Mouse (Mus musculus) MEL (cell line): ENCODE results near the gene Ddx17. TPM values are rescaled to one million over a fixed set of nuclear protein-coding genes. Genes with fewer than 3 reads are reported as not detected.
A peak's percentile ranks its signal among the peaks of the same experiment; 100 is the strongest.

Experiments
- DNase-seq: peaks from one replicate; pipeline ENCODE4 v3.0.0; 2011; ENCODE audit warnings: low read depth, low spot score
- H3K27ac ChIP-seq: 2 replicates; pipeline ENCODE4 v1.5.1; 2012; ENCODE audit warnings: low read depth, mild to moderate bottlenecking, control low read depth, low read length, moderate library complexity; ENCODE audit not compliant: control insufficient read depth
- H3K27me3 ChIP-seq, 2 experiments: fragments of 150-350 bp in 1 of 2; sonication (generic) in 1 of 2; 2 replicates each; pipeline ENCODE4 v1.6.1; 2012; ENCODE audit warnings: low read length in 2 of 2, mild to moderate bottlenecking in 2 of 2, improper control_type of control experiment in 1 of 2, moderate library complexity in 1 of 2; ENCODE audit not compliant: insufficient read depth in 2 of 2, control insufficient read depth in 1 of 2
- H3K36me3 ChIP-seq, 2 experiments: 2 replicates each; pipeline ENCODE4 v1.6.1; 2012 to 2014; ENCODE audit warnings: low read length in 2 of 2, improper control_type of control experiment in 1 of 2, inconsistent platforms in 1 of 2, mild to moderate bottlenecking in 1 of 2; ENCODE audit not compliant: insufficient read depth in 2 of 2, control insufficient read depth in 1 of 2
- H3K4me1 ChIP-seq, 2 experiments: fragments of 150-350 bp in 1 of 2; sonication (generic) in 1 of 2; 2 replicates each; pipeline ENCODE4 v1.6.1; 2012; ENCODE audit warnings: low read length in 2 of 2, improper control_type of control experiment in 1 of 2, mild to moderate bottlenecking in 1 of 2; ENCODE audit not compliant: insufficient read depth in 2 of 2, control insufficient read depth in 1 of 2
- H3K4me3 ChIP-seq, 2 experiments: fragments of 150-350 bp in 1 of 2; sonication (generic) in 1 of 2; 2 replicates each; pipeline ENCODE4 v1.5.1; 2012; ENCODE audit warnings: low read depth in 2 of 2, low read length in 2 of 2, mild to moderate bottlenecking in 2 of 2, moderate library complexity in 2 of 2, control low read depth in 1 of 2, improper control_type of control experiment in 1 of 2; ENCODE audit not compliant: control insufficient read depth in 1 of 2, insufficient read depth in 1 of 2
- H3K79me2 ChIP-seq: 2 replicates; pipeline ENCODE4 v1.6.1; 2012; ENCODE audit warnings: mild to moderate bottlenecking, low read length, moderate library complexity; ENCODE audit not compliant: control insufficient read depth, poor library complexity, insufficient read depth
- H3K9ac ChIP-seq: 2 replicates; pipeline ENCODE4 v1.6.1; 2012; ENCODE audit warnings: low read depth, mild to moderate bottlenecking, control low read depth, low read length, moderate library complexity; ENCODE audit not compliant: control insufficient read depth, poor library complexity, severe bottlenecking
- H3K9me3 ChIP-seq: fragments of 150-350 bp; sonication (generic); replicated peaks from 2 replicates; pipeline ENCODE4 v1.6.1; 2012; ENCODE audit warnings: mild to moderate bottlenecking, low read length, improper control_type of control experiment, moderate library complexity; ENCODE audit not compliant: insufficient read depth
- CHD2 ChIP-seq: IDR thresholded peaks from 2 replicates; pipeline ENCODE4 v1.6.1; 2011; ENCODE audit warnings: low read length, improper control_type of control experiment
- CTCF ChIP-seq, 3 experiments: IDR thresholded peaks in 2 of 3; conservative IDR thresholded peaks in 1 of 3; 2 replicates each; pipeline ENCODE4 v1.5.1; 2011 to 2012; ENCODE audit warnings: low read length in 3 of 3, low read depth in 2 of 3, mild to moderate bottlenecking in 2 of 3, improper control_type of control experiment in 1 of 3, inconsistent platforms in 1 of 3, mixed read lengths in 1 of 3, moderate library complexity in 1 of 3; ENCODE audit not compliant: control insufficient read depth in 1 of 3, insufficient read depth in 1 of 3, poor library complexity in 1 of 3, severe bottlenecking in 1 of 3
- E2F4 ChIP-seq: IDR thresholded peaks from 2 replicates; pipeline ENCODE4 v1.6.1; 2011; ENCODE audit warnings: low read depth, low read length, improper control_type of control experiment, borderline replicate concordance
- ELF1 ChIP-seq: IDR thresholded peaks from 2 replicates; pipeline ENCODE4 v1.6.1; 2014; ENCODE audit warnings: low read depth, mild to moderate bottlenecking, inconsistent platforms, low read length, improper control_type of control experiment, moderate library complexity
- EP300 ChIP-seq, 2 experiments: IDR thresholded peaks; 2 replicates each; pipeline ENCODE4 v1.6.1; 2011; ENCODE audit warnings: improper control_type of control experiment in 2 of 2, low read length in 2 of 2, low read depth in 1 of 2, mild to moderate bottlenecking in 1 of 2
- ETS1 ChIP-seq: IDR thresholded peaks from 2 replicates; pipeline ENCODE4 v1.6.1; 2012; ENCODE audit warnings: low read depth, mild to moderate bottlenecking, inconsistent platforms, low read length, improper control_type of control experiment, moderate library complexity
- GABPA ChIP-seq: IDR thresholded peaks from 2 replicates; pipeline ENCODE4 v1.6.1; 2012; ENCODE audit warnings: low read depth, mild to moderate bottlenecking, inconsistent platforms, low read length, improper control_type of control experiment, moderate library complexity
- GATA1 ChIP-seq: IDR thresholded peaks from 2 replicates; pipeline ENCODE4 v1.6.1; 2011; ENCODE audit warnings: low read depth, low read length, improper control_type of control experiment
- HCFC1 ChIP-seq: IDR thresholded peaks from 2 replicates; pipeline ENCODE4 v1.6.1; 2012; ENCODE audit warnings: low read depth, mild to moderate bottlenecking, inconsistent platforms, low read length, improper control_type of control experiment, moderate library complexity
- JUND ChIP-seq: IDR thresholded peaks from 2 replicates; pipeline ENCODE4 v1.6.1; 2011; ENCODE audit warnings: low read depth, mild to moderate bottlenecking, improper control_type of control experiment, low read length
- MAX ChIP-seq: IDR thresholded peaks from 2 replicates; pipeline ENCODE4 v1.6.1; 2011; ENCODE audit warnings: low read length, improper control_type of control experiment
- MAZ ChIP-seq: IDR thresholded peaks from 2 replicates; pipeline ENCODE4 v1.6.1; 2012; ENCODE audit warnings: low read depth, mild to moderate bottlenecking, inconsistent platforms, low read length, improper control_type of control experiment
- MEF2A ChIP-seq: IDR thresholded peaks from 2 replicates; pipeline ENCODE4 v1.6.1; 2014; ENCODE audit warnings: low read depth, mild to moderate bottlenecking, inconsistent platforms, low read length, improper control_type of control experiment; ENCODE audit not compliant: poor library complexity, insufficient replicate concordance, severe bottlenecking; ENCODE audit errors: extremely low read depth
- MXI1 ChIP-seq: IDR thresholded peaks from 2 replicates; pipeline ENCODE4 v1.6.1; 2011; ENCODE audit warnings: mild to moderate bottlenecking, low read depth, low read length, improper control_type of control experiment
- MYB ChIP-seq: IDR thresholded peaks from 2 replicates; pipeline ENCODE4 v1.6.1; 2011; ENCODE audit warnings: mild to moderate bottlenecking, low read depth, low read length, improper control_type of control experiment
- MYC ChIP-seq: IDR thresholded peaks from 2 replicates; pipeline ENCODE4 v1.6.1; 2011; ENCODE audit warnings: low read depth, mild to moderate bottlenecking, low read length, improper control_type of control experiment, moderate library complexity
- NRF1 ChIP-seq: IDR thresholded peaks from 2 replicates; pipeline ENCODE4 v1.6.1; 2014; ENCODE audit warnings: low read depth, mild to moderate bottlenecking, inconsistent platforms, low read length, improper control_type of control experiment, moderate library complexity; ENCODE audit not compliant: poor library complexity, insufficient read depth, severe bottlenecking
- POLR2A ChIP-seq, 2 experiments: IDR thresholded peaks; 2 replicates each; pipeline ENCODE4 v1.6.1; 2011 to 2012; ENCODE audit warnings: low read length in 2 of 2, mild to moderate bottlenecking in 2 of 2, control low read depth in 1 of 2, improper control_type of control experiment in 1 of 2, low read depth in 1 of 2, moderate library complexity in 1 of 2; ENCODE audit not compliant: control insufficient read depth in 1 of 2, insufficient read depth in 1 of 2, poor library complexity in 1 of 2
- POLR2AphosphoS2 ChIP-seq: IDR thresholded peaks from 2 replicates; pipeline ENCODE4 v1.6.1; 2011; ENCODE audit warnings: low read length, improper control_type of control experiment
- POLR2AphosphoS5 ChIP-seq: IDR thresholded peaks from 2 replicates; pipeline ENCODE4 v1.6.1; 2012; ENCODE audit warnings: low read depth, borderline replicate concordance, mild to moderate bottlenecking, inconsistent platforms, low read length, moderate library complexity, mixed read lengths
- RAD21 ChIP-seq: IDR thresholded peaks from 2 replicates; pipeline ENCODE4 v1.6.1; 2011; ENCODE audit warnings: mild to moderate bottlenecking, low read depth, low read length, improper control_type of control experiment
- RCOR1 ChIP-seq: IDR thresholded peaks from 2 replicates; pipeline ENCODE4 v1.6.1; 2012; ENCODE audit warnings: low read depth, mild to moderate bottlenecking, inconsistent platforms, low read length, improper control_type of control experiment
- SMC3 ChIP-seq: IDR thresholded peaks from 2 replicates; pipeline ENCODE4 v1.6.1; 2011; ENCODE audit warnings: low read depth, low read length, improper control_type of control experiment
- TAL1 ChIP-seq: IDR thresholded peaks from 2 replicates; pipeline ENCODE4 v1.6.1; 2012; ENCODE audit warnings: mild to moderate bottlenecking, inconsistent platforms, low read length, moderate library complexity, mixed read lengths
- TBP ChIP-seq: IDR thresholded peaks from 2 replicates; pipeline ENCODE4 v1.8.0; 2011; ENCODE audit warnings: low read depth, low read length, improper control_type of control experiment
- TCF12 ChIP-seq: IDR thresholded peaks from 2 replicates; pipeline ENCODE4 v1.6.1; 2014; ENCODE audit warnings: low read depth, mild to moderate bottlenecking, inconsistent platforms, low read length, improper control_type of control experiment, moderate library complexity
- UBTF ChIP-seq: IDR thresholded peaks from 2 replicates; pipeline ENCODE4 v1.6.1; 2012; ENCODE audit warnings: low read depth, mild to moderate bottlenecking, inconsistent platforms, low read length, improper control_type of control experiment, moderate library complexity, borderline replicate concordance; ENCODE audit not compliant: insufficient read depth
- USF2 ChIP-seq, 2 experiments: IDR thresholded peaks; 2 replicates each; pipeline ENCODE4 v1.6.1; 2011 to 2012; ENCODE audit warnings: improper control_type of control experiment in 2 of 2, low read length in 2 of 2, borderline replicate concordance in 1 of 2, inconsistent platforms in 1 of 2, low read depth in 1 of 2, mild to moderate bottlenecking in 1 of 2; ENCODE audit not compliant: insufficient read depth in 1 of 2
- ZC3H11A ChIP-seq: IDR thresholded peaks from 2 replicates; pipeline ENCODE4 v1.6.1; 2012; ENCODE audit warnings: low read depth, mild to moderate bottlenecking, inconsistent platforms, low read length, improper control_type of control experiment
- ZKSCAN1 ChIP-seq: IDR thresholded peaks from 2 replicates; pipeline ENCODE4 v1.6.1; 2012; ENCODE audit warnings: low read depth, mild to moderate bottlenecking, inconsistent platforms, low read length, improper control_type of control experiment, moderate library complexity
- ZMIZ1 ChIP-seq: IDR thresholded peaks from 2 replicates; pipeline ENCODE4 v1.6.1; 2012; ENCODE audit warnings: low read depth, mild to moderate bottlenecking, inconsistent platforms, low read length, improper control_type of control experiment, moderate library complexity
- ZNF384 ChIP-seq: IDR thresholded peaks from 2 replicates; pipeline ENCODE4 v1.6.1; 2012; ENCODE audit warnings: low read depth, mild to moderate bottlenecking, inconsistent platforms, low read length, improper control_type of control experiment
- polyA plus RNA-seq, 2 experiments: library from polyadenylated mRNA; stranded (reverse) in 1 of 2; unstranded in 1 of 2; fragments of >175 nt in 1 of 2; fragments of >200 nt in 1 of 2; gene quantifications; 2 replicates each; pipeline versions ENCODE4 v1.2.1 to v1.2.4; 2012; ENCODE audit warnings: low replicate concordance in 2 of 2, low read depth in 1 of 2; ENCODE audit not compliant: insufficient read length in 2 of 2, insufficient read depth in 1 of 2, missing spikeins in 1 of 2
- total RNA-seq: library from RNA; depleted of rRNA; stranded (reverse); fragments of 300-350 nt; gene quantifications from 2 replicates; pipeline ENCODE4 v1.2.3, GENCODE M21; 2012

The Ddx17 gene
- total and polyA plus RNA-seq, 3 experiments, result 85.4 to 148 (median 115) TPM

GRCm38 (mm10) chr15:79577671-79578426 lies 31.3 kb upstream of the Ddx17 start (continued):
- TF ChIP-seq UBTF, result 0 out of 2 replicates have a peak, but pooled peaks have one; percentile 41
- TF ChIP-seq MYC, result 0 out of 2 replicates have a peak, but pooled peaks have one; percentile 51
- peak; percentile 74 to 79 for TF ChIP-seq EP300 (IDR thresholded peaks at IDR 0.05; ENCODE audit: low read depth in 1 of 2, low read length in 2 of 2)
- no peak for TF ChIP-seq CHD2

GRCm38 (mm10) chr15:79576947-79577346 lies 30.4 kb upstream of the Ddx17 start:
- H3K27ac ChIP-seq, result peak overlapping the region; percentile 47
- H3K4me3 ChIP-seq, result peak overlapping the region in 1 of 2 experiments; percentile 27; a peak in 1 of 4 replicates
- H3K79me2 ChIP-seq, result no peaks in the 10 kb centered on the region
- peaks cover 0 to 13% of the 10 kb centered on the region in 2 experiments; a peak in 2 of 4 replicates for H3K36me3 ChIP-seq
- no peak overlapping the region for H3K9ac ChIP-seq
- peak; percentile 64 for DNase-seq
- peaks cover 15% of the 10 kb centered on the region in 2 experiments for H3K4me1 ChIP-seq
- TF ChIP-seq MXI1, result no peak; the same call in 1 of the 2 replicates
- TF ChIP-seq ZC3H11A, result no peak
- no peak for TF ChIP-seq MYB
- no peak for TF ChIP-seq SMC3
- TF ChIP-seq EP300 (IDR thresholded peaks at IDR 0.05; ENCODE audit: low read depth in 1 of 2, low read length in 2 of 2), result peak; percentile 17 to 32; a peak in 1 of 4 replicates
- no peak for TF ChIP-seq MYC
- TF ChIP-seq CHD2, result no peak
- no peak for TF ChIP-seq E2F4
- peak; percentile 59; the same call in 1 of the 2 replicates for TF ChIP-seq ETS1
- TF ChIP-seq TBP, result no peak
- no peak for TF ChIP-seq USF2 (IDR thresholded peaks at IDR 0.05; ENCODE audit: borderline replicate concordance in 1 of 2, insufficient read depth in 1 of 2, low read depth in 1 of 2, low read length in 2 of 2)
- no peak for TF ChIP-seq POLR2A (IDR thresholded peaks at IDR 0.05; ENCODE audit: control insufficient read depth in 1 of 2, insufficient read depth in 1 of 2, low read depth in 1 of 2, low read length in 2 of 2, poor library complexity in 1 of 2)
- no peak for TF ChIP-seq ZMIZ1
- TF ChIP-seq GABPA, result no peak
- no peak for TF ChIP-seq CTCF (IDR thresholded peaks at IDR 0.05 in 2 of 3, conservative IDR thresholded peaks at IDR 0.05 in 1 of 3; ENCODE audit: control insufficient read depth in 1 of 3, insufficient read depth in 1 of 3, low read depth in 2 of 3, low read length in 3 of 3, poor library complexity in 1 of 3, severe bottlenecking in 1 of 3)
- no peak for TF ChIP-seq HCFC1
- no peak for TF ChIP-seq NRF1
- TF ChIP-seq POLR2AphosphoS2, result no peak
- TF ChIP-seq JUND, result no peak
- no peak for TF ChIP-seq ELF1
- no peak for TF ChIP-seq UBTF
- TF ChIP-seq ZKSCAN1, result no peak
- TF ChIP-seq GATA1, result 0 out of 2 replicates have a peak, but pooled peaks have one; percentile 40
- TF ChIP-seq ZNF384, result no peak
- TF ChIP-seq MEF2A, result no peak
- TF ChIP-seq RCOR1, result peak; percentile 27; the same call in 1 of the 2 replicates
- peak; percentile 45; the same call in 1 of the 2 replicates for TF ChIP-seq MAX
- no peak for TF ChIP-seq POLR2AphosphoS5
- peak; percentile 35; the same call in 1 of the 2 replicates for TF ChIP-seq TCF12
- no peak for TF ChIP-seq RAD21
- no peak for TF ChIP-seq TAL1
- TF ChIP-seq MAZ, result no peak
- TF ChIP-seq, all 39 proteins: peak for 6
- H3K27me3 ChIP-seq, result no peaks in the 10 kb centered on the region
- no peaks in the 10 kb centered on the region for H3K9me3 ChIP-seq
